Mouse (Mus musculus) thymus, postnatal 14 days (tissue): ENCODE data around the gene Mllt3.

Experiments used
- DNase-seq: peaks from one replicate; pipeline ENCODE4 v3.0.0; 2021

The Mllt3 gene

DNA sequence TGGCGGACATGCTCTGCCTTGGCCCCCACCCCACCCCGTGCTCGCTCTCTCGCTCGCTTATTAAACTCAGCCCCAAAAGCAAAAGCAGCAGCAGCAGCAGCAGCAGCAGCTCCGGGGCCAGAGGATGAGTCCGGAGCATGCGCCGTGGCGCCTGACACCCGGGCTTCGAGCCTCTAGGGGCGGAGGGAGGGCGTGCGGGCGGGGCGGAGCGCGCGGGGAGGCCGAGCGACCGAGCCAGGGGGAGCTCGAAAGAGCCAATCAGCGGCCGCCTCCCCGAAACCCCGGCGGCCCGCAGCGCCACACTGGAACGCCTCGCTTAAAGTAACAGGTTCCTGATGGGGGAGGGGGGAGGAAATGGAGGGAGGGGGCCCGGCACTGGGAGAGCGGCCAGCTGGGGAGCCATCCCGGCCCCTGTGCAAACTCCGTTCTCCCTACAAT, at the start of gene Mllt3:
Gene Mllt3 (minus strand): TSS at position 149 of the 438 bp plus-strand sequence.
- DNase-seq: peak; percentile 99

DNA sequence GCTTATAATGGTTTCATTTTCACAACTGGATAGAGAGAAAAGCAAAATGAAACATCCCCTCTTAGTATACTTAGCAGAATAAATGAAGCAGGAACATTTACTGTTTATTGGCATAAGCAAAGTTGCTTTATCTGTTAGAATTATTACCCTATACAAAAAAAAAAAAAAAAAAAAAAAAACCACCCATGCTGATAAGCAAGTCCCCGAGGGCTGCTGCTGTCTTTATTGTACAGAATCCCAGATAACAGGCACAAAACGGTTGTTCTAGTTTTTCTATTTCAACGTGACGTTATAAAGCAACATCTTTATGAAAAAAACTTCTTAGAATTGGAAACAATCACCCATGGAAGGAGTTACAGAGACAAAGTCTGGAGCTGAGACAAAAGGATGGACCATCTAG, 49.2 kb upstream of the Mllt3 start:
- DNase-seq: no peak

DNA sequence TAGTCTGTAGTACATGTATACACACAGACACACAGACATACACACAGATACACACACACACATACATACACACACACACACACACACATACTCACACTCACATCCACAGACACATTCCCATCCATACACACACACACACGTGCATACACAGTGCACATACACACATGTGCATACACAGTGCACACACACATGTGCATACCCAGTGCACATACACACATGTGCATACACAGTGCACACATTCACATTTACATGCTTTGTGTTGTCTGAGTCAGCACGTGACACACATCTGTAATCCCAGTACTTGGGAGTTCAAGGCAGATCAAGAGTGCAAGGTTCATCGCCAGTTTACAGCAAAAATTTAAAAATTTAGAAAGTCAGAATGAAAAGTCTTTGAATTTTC, 48.7 kb upstream of the Mllt3 start:
- DNase-seq: no peak

DNA sequence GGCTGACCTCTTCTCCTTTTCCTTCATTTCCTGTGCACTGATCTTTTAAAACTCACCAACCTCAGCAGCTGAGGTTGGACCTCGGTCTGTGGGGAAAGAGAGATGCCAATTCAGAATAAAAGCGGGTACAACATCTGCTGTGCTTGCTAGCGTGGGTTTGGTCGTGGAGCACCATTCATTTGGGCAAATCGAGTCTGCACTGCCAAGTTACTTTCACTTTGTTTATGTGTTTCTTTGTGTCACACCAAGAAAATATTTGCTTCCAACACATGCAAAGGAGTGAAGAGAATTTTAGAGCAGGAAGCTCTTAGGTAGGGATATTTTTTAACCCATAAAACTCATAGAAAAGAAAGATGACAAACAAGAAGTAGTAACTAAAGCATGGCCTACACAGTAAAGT, 48.3 kb upstream of the Mllt3 start:
- DNase-seq: no peak

DNA sequence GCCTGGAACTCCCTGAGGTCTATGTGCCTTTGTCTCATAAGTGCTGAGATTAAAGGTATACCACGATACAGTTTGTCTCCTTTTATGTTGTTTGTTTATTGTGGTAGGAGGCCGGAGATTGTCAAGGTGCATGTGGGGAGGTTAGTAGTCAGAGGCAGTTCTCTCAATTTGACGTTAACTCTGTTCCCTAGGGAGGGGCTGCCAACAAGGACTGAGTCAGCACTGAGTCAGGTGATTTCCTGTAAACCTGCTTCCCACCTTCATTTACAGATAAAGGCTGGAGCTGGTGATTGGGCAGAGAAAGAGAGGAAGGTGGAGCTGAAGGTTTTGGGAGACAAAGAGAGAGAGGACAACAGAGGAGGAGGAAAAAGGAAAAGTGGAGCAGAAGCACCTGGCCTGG, 45.8 kb upstream of the Mllt3 start:
- DNase-seq: no peak

DNA sequence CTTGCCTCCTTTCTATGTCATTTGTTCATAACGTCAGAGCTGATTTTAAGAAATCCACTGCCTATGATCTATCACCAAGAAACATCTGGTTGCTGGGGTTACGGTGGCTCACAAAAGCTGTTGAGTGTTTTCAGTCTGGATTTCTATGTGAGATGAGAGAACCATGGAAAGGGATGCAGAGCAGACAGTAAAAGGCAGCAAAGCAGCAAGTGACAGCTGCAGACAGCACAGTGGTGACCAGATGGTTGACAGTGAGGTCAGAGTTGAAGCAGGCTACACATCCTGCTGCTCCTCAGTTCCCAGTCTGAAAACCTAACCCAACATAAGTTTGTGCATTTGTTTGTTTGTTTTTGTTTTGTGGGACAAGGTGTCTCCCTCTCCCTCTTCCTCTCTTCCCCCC, 42.2 kb upstream of the Mllt3 start:
- no peak for DNase-seq

DNA sequence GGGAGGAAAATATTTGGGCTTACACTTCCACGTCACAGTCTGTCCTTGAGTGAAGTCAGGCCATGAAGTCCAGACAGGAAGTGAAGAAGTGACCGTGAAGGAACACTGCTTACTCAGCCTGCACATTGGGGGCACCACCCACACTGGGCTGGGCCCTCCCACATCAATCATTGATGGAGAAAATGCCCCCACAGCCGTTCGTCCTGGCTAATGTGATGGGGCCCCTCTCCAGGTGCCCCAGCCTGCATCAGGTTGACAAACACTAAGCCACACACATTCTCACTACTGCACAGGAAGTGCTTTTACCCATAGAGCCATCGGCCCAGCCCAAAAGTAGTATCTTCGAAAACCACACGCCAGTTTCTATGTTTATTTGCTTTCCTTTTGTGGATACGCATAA, 13.1 kb upstream of the Mllt3 start:
- DNase-seq: peak; percentile 60

DNA sequence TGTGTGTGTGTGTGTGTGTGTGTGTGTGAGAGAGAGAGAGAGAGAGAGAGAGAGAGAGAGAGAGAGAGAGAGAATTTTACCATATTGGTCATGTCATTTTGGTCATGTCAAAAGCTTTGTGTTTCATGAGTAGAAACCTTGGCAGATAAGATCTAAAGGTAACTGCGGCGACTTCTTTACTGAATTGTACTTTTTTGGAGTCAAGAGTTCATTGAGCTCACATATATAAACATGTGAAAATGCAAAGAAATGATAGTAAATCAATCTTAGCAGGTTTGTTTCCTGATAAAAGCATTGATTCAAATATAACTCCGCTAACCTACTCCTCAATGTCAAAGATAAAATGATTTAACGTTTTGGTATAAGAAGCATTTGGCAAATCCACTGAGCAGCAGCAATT, 12.0 kb upstream of the Mllt3 start:
- no peak for DNase-seq

DNA sequence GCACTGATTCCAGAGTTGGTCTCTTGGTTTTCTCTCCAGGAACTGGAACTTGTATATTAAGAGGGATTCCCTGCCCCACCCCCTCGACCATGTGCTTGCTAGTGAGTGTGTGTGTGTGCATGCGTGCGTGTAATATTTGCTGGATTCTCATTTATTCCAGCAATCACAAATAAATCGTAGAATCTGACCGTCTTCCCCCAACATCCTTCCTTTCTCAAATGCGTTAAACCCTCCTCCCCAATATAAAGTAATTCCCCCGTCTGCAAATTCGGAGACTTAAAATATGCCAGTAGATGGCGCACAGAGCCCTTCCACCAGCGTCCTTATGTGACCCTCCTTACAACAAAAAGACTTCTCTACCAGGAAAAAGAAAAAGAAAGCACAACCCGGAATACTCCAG, 2.2 kb upstream of the Mllt3 start:
- peak; percentile 82 for DNase-seq

DNA sequence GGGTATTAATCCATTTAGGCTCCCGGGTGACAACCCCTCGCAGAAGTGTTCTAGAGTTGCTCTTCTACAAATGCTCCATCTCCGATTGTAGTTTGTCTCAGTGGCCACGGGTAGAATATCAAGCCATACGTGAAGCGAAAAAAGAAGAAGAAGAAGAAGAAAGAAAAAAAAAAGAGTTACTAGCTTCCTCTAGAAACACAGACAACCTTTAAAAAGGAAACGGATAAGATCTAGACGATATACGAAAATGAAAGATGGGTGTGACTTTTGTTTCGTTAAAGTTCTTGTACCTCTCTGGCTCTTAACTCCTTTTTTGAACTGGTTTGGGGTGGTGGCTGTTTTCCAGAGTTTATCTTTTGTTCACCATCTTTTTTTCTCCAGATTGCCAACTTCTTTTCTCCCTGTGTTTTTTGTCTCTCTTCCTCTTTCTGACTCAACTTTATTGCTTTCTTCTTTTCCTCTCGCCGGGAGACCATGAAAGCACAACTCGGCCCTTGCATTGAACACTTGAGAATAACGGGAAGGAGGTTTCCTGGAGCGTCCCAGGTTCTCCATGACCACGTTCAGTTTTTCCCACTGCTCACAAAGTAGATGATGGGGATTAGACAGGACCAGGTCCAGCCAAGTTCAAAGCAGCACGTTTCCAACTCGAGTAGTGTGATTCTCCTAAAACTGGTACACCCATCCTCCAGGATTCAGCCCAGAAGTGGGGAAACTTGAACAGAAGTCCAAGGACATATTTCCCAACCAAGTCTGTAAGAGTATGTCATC, 1.4 kb upstream of the Mllt3 start:
- DNase-seq: peak; percentile 13

DNA sequence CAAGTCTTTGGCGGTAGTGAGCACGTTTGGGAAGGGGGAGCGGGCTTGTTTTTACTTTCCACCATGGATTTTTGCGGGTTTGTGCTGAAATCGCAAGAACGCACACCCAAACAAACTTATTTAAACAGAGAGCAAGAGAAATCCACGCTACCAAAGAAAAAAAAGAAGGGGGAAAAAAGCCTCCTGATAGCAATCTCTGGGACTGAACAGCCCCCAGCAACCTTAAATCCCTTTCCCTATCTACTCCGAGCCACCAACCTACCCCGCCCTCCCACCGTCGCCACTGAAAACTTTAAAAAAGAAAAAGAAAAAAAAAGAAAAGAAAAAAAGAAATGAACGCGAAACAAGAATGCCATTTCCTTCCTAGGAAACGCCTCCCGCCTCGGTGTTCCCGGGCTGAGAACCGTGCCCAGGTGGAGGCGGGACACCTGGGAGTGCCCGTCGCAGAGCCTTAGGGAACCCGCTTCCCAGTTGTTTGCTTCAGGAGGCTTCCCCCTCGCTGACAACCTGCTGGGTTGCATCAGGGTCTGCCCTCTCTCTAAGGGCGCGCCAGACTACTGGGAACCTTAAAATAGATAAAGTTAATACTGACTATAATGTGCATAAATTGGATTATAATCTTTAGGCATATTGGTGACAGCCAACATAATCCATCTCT, 694 bp upstream of the Mllt3 start:
- peak; percentile 44 for DNase-seq

DNA sequence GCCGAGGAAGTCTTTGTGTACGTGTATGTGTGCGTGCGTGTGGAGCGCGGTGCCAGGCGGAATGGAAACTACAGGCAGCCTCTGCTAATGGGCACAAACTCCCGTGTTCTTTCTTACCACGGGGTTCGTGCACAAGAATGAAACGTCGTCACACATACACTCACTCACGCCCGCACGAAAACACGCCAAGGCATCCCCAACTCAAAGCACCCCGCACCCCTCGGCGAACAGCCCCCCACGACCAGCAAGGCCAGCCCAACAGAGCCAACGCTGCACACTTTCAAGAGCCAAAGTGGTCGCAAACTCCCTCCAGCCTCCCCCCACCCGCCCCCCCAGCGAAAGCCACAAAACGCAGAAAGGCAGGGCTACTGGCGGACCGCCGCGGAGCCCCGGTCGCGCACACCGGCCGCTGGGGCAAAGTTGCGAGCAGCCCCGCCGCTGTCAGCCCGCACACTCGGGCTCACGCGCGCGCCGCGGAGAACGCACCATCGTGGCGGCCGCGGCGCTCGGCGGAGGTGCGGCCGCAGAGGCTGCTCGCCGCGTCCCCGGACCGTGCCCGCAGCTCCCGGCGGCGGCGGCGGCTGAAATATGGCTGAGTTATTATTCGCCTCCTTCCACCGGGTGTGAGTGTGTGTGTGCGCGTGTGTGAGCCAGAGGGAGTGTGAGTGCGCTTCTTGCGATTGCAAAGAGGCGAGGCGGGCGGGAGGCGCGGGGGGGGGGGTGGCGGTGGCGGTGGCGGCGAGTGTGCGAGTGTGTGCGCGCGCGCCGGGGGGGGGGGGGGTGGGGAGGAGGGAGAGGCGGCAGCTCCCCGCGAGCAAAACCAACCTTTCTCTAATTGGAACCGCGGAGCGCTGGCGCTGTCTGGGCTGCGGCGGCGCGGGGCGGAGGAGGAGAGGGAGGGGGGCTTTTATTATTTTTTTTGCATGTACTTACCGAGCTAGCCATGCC, 739 bp downstream of the Mllt3 start:
- DNase-seq: peak; percentile 61

DNA sequence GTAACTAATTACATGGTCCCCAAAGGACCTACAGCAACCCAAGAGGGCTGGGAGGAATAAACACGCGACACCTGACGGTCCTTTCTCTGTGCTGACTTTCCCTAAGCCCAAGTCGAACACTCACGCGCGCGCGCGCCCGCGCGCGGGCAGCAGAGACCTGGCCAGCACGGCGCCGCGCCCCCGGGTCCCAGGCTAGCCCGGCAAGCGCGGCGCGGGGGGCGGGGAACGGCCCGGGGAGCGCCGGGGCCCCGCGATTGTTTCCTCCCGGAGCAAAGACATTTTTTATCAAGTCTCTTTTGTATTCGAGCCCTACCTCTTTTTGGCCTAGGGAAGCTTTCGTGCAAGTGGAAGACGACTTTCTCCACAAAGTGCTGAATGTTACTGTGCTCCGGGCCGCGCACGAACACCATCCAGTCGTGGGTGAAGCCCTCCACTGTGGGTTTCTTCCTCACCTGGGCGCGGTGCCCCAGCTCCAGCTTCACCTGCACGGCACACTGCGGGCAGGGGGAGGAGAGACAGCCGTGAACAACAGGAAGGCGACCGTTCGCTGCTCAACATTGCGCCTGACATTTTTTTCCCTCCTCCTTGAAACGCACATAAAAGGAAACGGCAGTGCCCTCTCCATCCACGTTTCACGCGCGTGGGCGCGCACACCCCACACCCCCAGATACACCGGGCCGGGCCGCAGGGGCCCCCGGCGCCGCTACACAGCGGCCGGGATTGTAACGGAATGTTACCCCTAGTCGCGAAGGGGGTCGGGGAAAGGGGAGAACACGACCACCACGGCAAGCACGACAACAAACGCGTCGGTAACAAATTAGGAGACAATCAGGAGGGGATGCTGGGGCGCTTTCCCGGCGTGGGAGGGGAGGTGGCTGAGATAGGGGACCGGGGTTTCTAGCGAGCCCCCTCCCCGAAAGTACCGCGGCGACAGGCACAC, 1.7 kb downstream of the Mllt3 start:
- peak; percentile 73 for DNase-seq

DNA sequence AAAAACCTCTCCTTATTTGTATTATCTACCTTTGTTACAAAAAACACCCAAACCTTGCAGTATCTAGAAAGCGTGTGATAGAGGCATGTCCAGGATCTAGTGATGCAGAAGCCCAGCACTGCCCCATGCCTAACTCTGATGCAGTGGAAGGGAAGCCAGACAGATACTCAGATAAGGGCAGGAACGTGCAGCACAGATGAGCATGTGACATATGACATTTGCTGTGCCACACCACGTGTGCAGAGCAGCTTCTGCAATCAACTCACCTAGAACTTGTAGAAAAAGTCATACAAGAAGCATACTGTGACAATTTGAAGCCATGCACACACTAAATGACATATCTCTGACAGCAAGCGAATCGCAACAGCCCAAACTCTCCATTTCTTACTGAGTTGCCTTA, 9.6 kb downstream of the Mllt3 start:
- DNase-seq: no peak

DNA sequence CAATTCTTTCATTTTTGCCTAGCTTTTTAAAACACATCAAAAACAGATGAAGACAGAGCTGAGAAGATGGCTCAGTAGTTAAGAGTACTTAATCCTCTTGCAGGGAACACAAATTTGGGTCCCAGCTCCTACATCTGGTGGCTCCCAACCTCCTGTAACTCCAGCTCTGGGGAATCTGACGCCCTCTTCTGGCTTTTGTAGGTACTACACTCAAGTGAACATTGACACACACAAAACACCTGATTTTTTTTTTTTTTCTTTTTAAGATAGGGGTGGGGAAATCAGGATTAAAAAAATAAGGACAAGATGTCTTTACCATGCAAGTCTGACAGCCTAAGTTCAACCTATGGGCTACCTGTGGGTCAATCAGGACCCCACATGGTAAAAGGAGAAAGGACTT, 10.5 kb downstream of the Mllt3 start:
- peak; percentile 35 for DNase-seq

DNA sequence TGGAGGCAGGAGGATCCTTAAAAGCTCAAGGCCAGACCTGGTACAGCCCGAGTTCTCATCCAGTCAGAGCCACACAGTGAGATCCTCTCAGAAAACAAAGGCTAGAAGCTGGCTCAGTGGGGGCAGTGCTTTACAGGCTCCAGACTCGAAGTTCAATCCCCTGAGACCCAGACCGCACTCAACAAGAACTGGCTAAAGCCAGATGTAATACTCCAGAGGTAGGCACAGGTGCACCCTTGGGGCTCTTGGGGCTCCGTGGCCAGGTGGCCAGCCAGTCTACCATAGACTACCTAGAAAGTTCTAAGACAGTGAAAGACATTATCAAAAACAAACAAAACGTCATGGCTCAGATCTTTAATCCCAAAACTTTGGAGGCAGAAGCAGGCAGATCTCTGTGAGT, 12.7 kb downstream of the Mllt3 start:
- no peak for DNase-seq

DNA sequence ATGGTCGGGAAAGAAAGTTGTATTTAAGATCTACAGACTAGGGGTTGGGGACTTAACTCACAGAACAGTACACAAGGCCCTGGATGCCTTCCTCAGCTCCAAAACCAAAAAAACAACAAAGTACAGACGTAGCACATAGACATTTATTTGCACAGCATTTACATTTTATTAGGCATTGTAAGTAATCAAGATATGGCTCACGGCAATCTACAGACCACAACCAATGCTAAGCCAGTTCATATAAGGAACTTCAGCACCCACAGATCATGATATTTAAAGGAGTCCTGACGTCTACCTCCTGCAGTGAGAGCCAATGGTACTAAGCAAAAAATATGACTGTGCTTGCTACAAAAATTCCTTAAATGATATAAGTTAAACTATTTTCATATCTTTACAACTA, 13.5 kb downstream of the Mllt3 start:
- no peak for DNase-seq

DNA sequence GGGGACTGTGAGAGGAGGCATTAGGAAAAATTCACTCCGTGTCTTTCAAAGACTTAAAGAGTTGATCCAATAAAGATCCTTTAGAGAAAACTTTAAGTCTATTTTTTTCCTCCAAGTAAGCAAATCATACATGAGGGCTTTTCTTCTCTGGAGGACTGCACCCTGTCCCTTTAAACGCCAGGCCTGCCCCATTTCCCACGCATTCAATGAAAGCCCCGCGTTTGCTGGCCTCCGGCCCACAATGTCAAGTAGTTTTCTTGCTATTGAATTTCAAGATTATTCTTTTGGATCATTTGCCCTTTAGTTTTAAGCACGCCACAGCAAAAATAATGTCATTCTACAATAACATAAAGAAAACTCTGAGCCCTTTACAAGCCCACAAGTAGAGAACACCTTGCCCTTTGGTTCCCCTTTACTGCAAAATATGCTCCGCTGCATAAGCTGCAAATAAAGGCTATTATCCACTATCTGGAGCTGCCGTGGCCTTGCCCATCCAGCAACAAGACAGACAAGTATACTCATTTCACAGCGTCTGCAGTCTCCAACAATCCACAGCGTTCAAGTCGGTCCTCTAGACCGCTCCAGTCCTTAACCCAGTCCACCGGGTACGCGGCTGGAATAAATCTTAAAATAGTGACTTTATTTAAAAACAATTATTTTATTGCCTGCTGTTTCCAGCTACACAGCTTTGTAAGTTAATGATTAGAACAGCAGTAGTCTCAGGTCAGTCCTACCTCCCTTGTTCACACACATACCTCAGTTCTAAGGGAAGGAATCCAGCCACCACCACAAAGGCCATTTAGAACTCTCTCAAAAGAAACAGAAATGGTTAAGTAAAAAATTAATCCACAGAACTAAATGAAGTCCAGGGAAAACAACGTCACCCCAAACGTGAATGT, 15.5 kb downstream of the Mllt3 start:
- no peak for DNase-seq

DNA sequence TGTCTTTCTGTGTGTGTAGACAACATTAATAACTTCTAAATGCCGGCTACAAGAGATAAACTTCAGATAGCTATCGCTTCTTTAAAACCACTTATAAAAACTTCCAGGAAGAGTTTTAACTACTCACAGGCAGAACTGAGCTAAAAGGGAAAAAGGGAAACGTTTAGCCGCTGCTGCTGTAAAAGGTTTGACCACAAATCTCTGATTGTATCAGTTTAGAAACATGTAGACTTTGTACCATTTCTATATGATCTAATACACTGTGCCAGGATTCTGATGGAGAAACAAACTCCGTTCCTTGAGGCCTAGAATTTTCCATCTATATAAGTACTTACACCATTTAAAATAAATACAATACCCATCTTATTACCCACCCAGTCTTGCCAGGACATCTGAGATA, 17.4 kb downstream of the Mllt3 start:
- no peak for DNase-seq

DNA sequence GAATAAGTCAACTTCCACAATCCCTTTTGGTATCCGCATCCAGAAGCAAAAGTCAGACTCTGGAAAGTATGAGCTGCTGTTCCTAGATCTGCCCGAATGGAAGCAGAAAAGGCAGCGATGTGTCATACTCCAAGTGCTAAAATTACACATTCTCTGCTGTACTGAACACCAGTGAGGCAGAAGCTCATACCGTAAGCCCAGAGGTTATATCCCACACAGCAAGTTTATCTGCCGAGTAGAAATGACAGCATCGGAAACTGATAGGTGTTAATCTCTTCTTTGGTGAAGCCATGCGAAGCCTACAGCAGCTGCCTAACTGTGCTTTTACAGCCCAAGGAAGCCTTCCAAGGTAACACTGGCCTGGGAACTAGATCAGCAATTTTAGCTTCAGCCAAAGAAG, 17.9 kb downstream of the Mllt3 start:
- no peak for DNase-seq

DNA sequence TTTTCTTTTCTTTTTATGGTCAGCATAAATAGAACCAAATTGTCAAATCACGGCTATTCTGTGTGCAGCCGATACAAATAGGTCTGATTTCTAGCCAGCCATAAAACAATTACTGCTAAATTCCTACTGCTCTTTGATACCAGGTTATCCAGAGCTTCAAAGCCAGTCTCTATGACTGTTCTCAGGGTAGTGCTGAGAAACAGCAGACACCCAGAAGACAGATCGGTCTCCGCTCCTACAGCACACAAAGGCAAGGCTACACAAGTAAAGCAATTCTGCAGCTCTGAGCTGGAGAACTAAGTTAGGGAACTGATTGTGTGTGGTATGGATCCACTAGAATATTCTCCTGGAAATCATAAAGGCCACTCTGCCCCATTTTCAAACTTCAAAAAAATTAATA, 20.4 kb downstream of the Mllt3 start:
- DNase-seq: no peak
